In genomic region chr1:63114136-63114781, GRCm38 (mm10) we compare ENCODE assay signal across 8 mouse cellular contexts. TPM values are rescaled to one million over a fixed set of nuclear protein-coding genes. Genes with fewer than 3 reads are reported as not detected.
A peak's percentile ranks its signal among the peaks of the same experiment; 100 is the strongest.
DNase-seq lines count a peak whose midpoint lies in the region; ATAC-seq lines count a peak whose summit lies in the region.

Ino80d (minus strand) TSS chr1:63114667.

- peak; percentile 94 for ATAC-seq in frontal cortex, adult (ENCODE audit: low TSS enrichment)

- H3K27ac ChIP-seq in hindbrain, embryonic 10.5 days = peak within 1 kb of the TSS; percentile 100

- peaks cover 20% of the 10 kb centered on the region for H3K36me3 ChIP-seq in hindbrain, embryonic 10.5 days

- no peaks in the 10 kb centered on the region for H3K27me3 ChIP-seq in hindbrain, embryonic 10.5 days (ENCODE audit: insufficient read depth, poor library complexity, severe bottlenecking)

- H3K4me1 ChIP-seq in hindbrain, embryonic 10.5 days (replicated peaks) = peaks cover 46% of the 10 kb centered on the region

- WGBS in hindbrain, embryonic 10.5 days = under 1% methylated on average over 37 of the region's 42 CpGs

- DNase-seq in MN1 (ENCODE audit: low spot score) = peak; percentile 84
- peak; percentile 90 for DNase-seq in cerebellum, adult 9-10 months
- DNase-seq in hindbrain, embryonic 10.5 days (ENCODE audit: low spot score) = peak; percentile 85
- DNase-seq in layer of hippocampus, postnatal 10 days (ENCODE audit: low spot score in 2 of 2) = peak; percentile 78 to 82
- DNase-seq in lung, postnatal 10 days = peak; percentile 90
- DNase-seq in ovary, postnatal 36 days (ENCODE audit: low spot score) = peak; percentile 73
- DNase-seq in thymus, postnatal 25 days = peak; percentile 86

- H3K9me3 ChIP-seq in hindbrain, embryonic 10.5 days = no peaks in the 10 kb centered on the region

- peak within 1 kb of the TSS; percentile 97 for H3K4me3 ChIP-seq in hindbrain, embryonic 10.5 days

RNA-seq across cellular contexts. Expression of gene Ino80d, which starts in this region (rescaled TPM):
- 9.6 and 12.3 TPM in 2 replicates for polyA plus RNA-seq in hindbrain, embryonic 10.5 days (2016; fragmentation: Nextera tagmentation; extraction: Ambion mirVana)
- 10 to 100 TPM; 26.8 to 27.9 TPM for total RNA-seq in layer of hippocampus, postnatal 10 days (2021)

Comparison
In these comparisons a context has a peak if more than half of its experiments do, and no peak if none do; other contexts are left out.
1. Peak in every context shown above with its lines: DNase-seq, ATAC-seq, H3K4me3 ChIP-seq and H3K27ac ChIP-seq.